Mouse (Mus musculus): Measurements from ENCODE around the gene Olfr1167.
"Not testable (repeated sequence)": the region's sequence is repeated elsewhere in the genome, so short reads cannot be mapped to it uniquely, and the experiment has no call there.

Olfr1167 gene
- long read RNA-seq, experiment 1 = 0 reads
- long read RNA-seq, experiment 2 = 0 reads

DNA sequence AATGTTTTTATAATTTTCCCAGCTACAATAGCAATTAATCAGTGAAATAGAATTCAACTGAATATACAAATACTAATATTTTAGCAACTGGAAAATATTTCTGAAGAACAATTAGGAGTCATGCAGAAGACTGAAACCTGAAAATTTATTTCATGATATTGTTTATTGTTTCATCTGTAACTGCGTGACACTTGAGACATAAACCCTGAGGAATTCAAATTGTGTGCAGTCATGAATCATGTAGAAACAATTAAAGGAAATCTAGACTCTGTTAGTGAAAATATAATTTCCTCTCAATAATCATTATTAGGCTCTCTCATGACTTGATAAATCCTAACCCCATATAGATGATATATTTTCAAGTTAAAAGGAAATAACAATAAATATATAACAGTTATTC lies at the start of gene Olfr1167:
Gene Olfr1167 (minus strand): TSS at position 101 of the 400 bp plus-strand sequence.
- intact Hi-C loops (cut with DNase I) = not testable (repeated sequence)

DNA sequence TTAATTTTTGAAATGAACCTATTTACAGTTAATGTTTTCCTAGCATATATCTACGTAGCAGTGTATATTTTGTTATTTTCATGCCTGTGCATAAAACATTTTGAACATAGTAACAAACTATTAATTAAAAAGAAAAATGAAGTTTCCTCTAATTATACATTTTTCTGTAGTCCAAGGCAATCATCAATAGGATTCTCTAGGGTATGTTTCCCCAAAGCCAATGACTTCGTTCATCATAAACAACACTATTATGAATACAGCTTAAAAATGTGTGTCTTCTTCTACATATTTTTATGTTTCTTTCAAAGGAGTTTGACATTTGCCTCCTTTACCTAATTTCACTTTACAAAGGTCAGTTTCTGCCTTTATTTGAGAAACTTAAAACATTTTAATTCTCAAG lies 26.6 kb upstream of the Olfr1167 start, which contains the start of gene Olfr1168:
Gene Olfr1168 (plus strand): TSS at position 301 of the 400 bp plus-strand sequence.
- intact Hi-C loops (cut with DNase I) = no loop called here

GRCm38 (mm10) chr2:88128172-88128571 lies 26.8 kb downstream of the Olfr1167 start, which contains the start of gene Olfr1166:
Olfr1166 (minus strand) TSS chr2:88128272.
- intact Hi-C loops (cut with DNase I) = no loop called here
